Mouse (Mus musculus): ENCODE measurements around the gene Cemip2. TPM values are rescaled to one million over a fixed set of nuclear protein-coding genes. Genes with fewer than 3 reads are reported as not detected.

Gene Cemip2
- polyA plus RNA-seq (2012; rRNA removed) = 3.1 and 3.4 TPM in 2 replicates

DNA sequence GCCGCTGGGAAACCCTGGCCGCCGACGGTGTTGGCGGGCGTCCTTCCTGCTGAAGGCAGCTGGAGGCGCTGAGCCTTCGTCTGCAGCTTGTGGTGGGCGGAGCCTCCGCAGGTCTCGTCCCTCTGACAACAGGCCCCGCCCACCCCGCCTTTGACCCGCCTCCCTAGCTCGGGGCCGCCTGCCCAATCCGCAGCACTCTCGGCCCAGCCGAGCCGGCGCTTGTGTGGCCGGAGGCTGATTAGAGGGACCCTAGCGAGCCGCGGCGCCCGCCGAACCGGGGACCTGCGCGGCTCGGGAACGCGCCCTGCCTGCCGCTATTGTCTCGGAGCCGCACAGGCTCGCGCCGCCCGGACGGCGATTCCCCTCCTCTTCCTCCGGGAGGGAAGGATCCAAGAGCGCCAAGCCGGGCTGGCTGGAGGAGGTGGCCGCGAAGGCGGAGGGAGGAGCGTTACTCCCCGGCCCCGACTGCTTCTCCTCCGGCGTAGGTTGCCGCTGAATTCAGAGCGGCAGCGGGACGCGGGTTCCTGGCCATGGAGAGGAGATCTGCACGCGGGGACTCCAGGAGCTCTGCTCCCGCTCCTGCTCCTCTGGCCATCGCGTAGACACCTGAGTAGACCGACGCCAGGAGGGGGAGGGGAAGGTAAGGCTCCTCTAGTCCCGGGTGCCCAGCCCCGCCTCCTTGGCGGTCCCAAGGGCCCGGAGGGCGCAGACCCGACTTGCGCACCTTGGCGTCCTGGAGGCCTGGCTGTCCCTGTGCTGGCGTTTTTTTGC is at the start of gene Cemip2:
TSS of gene Cemip2 (plus strand) at position 196 of the 771 bp plus-strand sequence.

Other genes starting within 250 kb of the Cemip2 start
- gene 1110059E24Rik, start 125.4 kb upstream of the Cemip2 start, polyA plus RNA-seq (2012; rRNA removed) = 8.2 and 8.9 TPM in 2 replicates
- 3.5 and 4.2 TPM in 2 replicates for gene Abhd17b, start 125.2 kb upstream of the Cemip2 start, polyA plus RNA-seq (2012; rRNA removed)

Measured in liver, embryonic 14 days (tissue).